Mouse (Mus musculus) CH12F3 (cell line): ENCODE measurements around the gene 9330182L06Rik.

Source experiments
- in situ Hi-C: fragments of 300-500 bp; cut with MboI; formaldehyde crosslinking; loops from 2 replicates; pipeline ENCODE4 v1.14.3; 2020; ENCODE audit warnings: low sequenced_read_pairs

9330182L06Rik gene

DNA sequence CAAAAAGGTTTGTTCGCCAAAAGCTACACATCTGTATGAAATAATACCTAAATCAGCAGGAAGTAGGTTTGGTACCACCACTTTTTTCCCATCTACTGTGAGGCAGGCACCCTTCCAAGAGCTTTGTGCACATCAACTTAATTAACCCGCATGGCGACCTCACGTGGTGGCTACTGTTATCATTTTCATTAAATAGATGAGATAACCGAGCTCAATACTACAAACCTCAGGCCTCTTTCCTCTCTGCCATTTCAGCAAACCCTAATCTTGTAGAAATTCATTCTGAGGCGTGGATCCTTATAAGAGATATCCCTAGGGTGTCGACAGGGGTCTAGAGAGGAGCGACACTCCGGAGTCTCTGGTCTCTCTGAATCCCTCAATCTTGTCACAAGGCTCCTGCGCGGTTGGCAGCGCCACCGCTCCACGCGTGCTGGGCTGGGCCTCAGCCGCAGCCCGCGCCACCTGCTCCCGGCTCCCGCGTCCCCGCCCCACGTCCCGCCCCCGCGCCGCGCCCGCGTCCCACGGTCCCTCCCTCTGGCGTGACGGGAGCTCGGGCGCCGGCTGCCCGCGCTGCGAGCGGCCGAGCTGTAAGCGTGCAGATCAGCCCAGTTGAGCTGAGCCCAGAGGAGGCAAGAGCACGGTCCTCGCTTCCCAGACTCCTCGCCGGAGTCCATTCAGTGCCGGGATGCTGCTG lies at the start of gene 9330182L06Rik:
TSS of gene 9330182L06Rik (plus strand) at position 533 of the 694 bp plus-strand sequence.
- in situ Hi-C loops, result no loop called here

DNA sequence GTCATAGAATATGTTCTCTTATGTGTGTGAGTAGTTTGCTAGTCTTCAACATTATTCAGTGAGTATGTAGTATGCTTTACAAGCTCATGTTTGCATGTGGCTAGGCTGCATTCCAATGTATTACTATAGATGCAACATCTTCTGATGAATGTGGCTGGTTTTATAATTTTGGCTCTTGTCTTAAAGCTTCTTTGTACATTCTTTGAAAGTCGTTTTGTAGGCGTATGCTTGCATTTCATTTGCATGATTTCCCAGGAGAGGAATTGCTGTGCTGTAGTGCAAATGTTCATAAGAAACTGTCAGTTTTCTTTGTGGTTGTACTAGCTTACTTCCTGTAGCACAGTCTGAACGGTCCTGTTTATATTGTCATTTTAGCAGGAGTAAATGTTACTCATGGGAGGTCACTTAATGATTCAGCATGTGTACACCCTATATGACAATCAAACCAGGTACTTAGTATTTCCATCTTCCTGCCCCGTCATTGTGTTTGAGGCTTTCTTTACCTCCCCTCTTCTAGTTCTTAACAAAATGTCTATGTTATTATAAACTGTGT lies 38.4 kb upstream of the 9330182L06Rik start:
- in situ Hi-C loops, result no loop called here

DNA sequence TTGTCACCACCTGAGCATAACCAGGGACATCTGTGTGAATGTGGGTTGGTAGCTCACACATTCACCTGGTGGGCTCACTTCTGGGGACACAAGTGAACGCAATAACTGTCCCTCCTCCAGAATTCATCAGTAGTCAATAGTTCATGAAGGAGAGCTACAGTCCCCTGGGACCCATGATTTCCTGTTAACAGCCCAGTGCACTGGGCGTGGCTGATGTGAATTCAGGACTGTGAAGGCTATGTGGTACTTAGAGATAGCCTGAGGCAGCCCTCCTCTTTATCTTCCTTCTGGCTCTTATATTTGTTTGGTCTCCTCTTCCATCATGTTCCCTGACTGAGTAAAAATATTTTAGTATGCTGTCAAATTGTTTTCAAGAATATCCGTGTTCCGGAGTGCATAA lies 1.6 kb upstream of the 9330182L06Rik start:
- in situ Hi-C loops, result no loop called here

DNA sequence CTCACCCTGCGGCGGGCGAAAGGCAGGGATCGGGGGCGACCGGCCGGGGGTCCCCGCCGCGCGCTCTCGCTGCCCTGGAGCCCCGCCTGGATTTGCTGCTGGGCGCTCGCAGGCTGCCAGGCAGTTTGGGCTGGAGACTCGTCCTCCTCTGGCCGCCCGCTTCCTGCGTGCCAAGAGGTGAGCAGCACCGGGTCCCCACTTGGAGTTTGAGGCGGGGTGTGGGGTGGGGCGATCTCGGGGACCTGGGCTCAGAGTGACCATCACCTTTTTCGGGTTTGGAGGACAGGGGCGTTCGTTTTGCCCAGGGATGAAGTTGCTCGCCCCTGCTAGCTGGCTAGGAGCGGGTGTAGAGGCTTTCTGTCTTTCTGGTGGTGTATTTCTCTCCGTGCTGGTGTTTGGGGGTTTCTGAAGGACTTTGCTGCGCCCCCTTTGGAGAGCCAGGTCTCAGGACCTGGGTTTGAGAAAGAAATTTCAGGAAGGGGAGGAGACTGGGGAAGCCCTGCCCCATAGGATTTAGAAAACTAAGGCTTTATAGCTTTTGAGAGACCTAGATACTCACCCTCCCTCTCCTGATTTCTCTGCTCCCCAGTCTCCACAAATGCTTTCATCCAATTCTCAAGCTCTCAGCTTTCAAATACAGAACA lies 484 bp downstream of the 9330182L06Rik start:
- in situ Hi-C loops, result no loop called here

DNA sequence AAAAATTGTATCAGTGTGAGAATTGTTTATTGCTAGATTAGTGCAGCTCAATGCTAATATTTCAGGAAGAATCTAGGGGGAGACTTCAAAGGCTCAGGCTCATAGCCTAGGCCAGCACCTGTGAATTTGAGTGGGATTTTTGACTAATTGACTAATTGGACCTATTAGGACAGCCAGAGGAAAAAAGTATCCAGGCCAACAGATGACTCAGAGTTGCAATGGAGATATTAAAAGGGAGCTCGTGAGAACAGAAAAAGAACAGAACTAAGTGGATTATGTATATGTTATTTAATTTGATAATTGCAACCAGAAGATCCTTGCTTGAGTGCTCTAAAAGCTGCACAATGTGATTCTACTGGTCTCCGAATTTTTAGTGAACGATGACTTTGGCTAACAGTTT lies 3.7 kb downstream of the 9330182L06Rik start:
- in situ Hi-C loops, result no loop called here

DNA sequence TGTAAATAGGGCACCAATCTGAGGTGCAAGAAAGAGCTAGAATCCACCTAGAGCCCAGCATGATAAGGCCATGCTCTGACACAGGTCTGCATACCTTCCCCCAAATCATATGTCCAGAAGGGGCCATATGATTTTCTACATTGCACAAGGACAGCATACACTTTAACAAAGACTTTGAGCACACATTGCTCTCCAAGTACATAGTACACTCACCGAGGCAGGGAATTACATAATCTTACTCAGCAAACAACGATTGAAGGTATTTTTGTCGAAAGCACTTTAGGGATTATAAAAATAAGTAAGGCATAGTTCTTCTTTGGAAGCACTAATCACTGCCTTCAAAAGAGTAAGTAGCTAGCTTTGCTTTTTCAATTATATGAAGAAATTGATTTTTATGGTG lies 7.1 kb downstream of the 9330182L06Rik start:
- in situ Hi-C loops, result no loop called here

DNA sequence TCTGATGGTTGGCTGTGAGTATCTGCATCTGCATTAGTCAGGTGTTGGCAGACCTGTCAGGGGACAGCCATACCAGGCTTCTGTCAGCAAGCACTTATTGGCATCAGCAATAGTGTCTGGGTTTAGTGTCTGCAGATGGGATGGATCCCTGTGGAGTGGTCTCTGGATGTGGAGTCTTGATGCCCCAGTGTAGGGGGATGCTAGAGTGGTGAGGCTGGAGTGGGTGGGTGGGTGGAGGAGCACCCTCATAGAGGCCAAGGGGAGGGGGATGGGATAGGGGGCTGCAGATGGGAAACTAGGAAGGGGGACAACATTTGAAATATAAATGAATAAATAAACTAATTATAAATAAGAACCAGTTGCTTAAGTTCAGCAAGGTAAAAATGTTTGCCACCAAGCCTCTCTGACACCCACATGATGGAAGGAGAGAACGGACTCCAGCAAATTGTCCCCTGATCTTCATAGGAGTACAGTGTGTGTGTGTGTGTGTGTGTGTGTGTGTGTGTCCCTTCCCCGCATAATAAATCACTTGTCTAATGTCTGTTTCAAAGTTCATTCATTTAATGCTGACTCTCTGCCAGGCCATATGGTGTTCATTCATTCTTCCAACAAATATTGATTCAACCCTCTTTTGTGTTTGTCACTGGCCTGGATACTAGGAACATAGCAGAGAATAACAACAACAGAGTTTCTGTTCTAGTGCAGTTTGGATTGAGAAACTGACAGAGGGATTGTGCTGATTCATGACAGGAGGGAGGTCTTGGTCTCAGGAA lies 30.0 kb downstream of the 9330182L06Rik start:
- in situ Hi-C loops, result no loop called here

DNA sequence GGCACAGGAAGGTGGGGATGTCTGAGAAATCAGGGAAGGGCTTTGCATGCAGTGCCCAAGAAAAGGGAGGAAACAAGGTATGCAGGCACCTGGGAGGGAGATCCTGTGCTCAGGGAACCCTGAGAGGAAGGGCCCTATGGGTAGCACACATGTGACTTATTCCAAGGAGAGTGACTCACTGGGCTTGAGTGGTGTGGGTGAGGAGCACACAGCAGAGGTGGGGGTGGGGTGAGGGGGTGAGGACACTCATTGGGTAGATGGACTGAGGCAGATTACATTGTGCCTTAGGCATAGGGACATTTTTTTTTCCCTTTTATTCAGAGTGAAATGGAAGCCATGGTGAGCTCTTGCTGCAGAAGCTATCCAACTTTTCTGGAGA lies 30.6 kb downstream of the 9330182L06Rik start:
- in situ Hi-C loops, result no loop called here

DNA sequence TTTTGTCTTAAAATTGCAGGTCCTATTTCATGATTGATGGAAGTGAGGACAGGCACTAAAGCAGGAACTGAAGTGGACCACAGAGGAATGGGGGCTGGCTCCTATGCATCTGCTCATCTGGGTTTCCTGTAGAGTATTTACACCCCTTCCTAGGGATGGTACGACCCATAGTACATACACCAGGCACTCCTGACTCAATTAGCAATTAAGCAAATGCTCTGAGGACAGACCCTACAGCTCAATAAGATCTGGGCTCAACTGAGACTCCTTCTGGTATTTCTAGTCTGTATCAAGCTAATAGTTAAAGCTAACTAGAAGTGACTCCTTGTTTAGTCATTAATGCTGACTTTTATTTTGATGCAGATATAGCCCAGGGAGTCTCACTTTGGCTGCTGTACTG lies 60.9 kb downstream of the 9330182L06Rik start:
- in situ Hi-C loops, result no loop called here

DNA sequence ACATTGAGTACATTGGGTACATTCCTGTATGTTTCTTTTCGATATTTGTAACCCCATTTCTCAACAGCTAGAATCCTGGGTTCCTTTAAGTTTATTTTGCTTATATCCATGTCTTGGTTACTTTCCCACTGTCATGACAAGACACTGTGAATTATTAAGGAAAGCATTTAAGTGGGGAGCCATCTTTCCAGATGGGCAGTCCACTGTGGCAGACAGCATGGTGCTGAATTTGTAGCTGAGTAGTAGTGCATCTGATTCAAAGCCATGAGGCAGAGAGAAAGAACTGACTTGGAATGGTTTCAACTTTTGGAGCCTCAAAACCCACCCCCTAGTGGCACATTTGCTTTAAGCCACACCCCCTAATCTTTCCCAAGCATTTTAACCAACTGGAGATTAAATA lies 61.6 kb downstream of the 9330182L06Rik start:
- in situ Hi-C loops, result no loop called here

DNA sequence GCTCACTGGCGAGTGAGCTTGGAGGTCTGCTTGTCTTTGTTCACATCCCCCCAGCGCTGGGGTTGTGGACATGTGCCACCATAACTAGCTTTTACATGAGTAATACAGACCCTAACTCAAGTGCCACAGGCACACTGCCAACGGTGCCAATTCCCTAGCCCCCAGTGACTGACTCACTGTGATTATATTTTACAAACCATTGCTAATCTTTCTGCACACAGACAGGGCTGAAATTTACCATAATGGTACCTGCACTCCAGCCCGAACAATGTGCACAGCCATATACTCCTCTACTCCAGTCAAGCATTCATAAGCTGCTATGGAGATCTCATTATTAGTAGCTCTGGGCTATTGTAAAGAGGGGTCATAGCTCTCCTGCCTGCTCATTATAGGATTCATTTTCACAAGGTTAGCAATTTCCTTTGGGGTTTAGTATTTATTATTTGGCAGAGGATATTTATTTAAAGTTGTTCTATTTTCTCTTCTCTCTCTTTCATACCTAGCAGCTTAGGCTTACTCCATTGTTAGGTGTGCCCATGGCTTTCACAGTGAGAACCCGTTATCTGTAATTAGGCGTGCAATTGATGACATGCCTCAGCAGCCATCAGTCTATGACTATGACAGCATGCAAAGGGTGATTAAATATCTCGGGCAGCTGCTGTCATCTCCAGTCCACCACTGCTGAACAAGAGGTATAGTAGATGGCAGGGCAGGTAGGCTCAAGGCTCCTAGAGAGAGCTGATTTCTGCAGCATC lies 73.0 kb downstream of the 9330182L06Rik start:
- in situ Hi-C loops, result no loop called here

DNA sequence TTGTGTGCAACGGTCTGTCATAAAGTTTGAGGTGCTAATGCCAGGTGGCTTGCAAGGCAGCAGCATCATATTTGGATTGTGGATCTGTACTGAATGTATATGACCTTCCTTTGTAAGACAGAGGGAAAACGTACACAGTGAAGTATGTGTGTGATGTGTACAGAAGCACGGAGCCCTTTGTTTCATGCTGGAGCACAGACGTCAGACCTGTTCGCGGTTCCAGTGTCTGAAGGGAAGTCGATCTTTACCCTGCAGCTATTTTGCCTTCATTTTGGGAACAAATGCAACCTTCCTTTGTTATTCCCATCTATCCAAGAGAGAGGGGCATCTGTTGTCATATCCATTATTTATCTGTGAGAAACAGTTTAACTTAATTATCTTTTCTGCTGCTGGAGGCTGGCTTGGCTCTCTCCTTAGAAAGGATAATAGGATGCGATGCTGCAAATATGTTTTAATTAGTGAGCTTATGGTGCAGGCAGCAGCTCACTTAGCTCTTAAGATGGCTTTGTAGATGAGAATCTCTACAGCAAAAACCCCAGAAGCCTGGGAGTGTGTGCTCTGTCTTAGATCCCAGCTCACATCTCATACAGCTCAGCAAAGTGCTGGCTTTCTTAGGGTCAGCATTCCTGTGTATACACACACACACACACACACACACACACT lies 73.7 kb downstream of the 9330182L06Rik start:
- in situ Hi-C loops, result no loop called here

DNA sequence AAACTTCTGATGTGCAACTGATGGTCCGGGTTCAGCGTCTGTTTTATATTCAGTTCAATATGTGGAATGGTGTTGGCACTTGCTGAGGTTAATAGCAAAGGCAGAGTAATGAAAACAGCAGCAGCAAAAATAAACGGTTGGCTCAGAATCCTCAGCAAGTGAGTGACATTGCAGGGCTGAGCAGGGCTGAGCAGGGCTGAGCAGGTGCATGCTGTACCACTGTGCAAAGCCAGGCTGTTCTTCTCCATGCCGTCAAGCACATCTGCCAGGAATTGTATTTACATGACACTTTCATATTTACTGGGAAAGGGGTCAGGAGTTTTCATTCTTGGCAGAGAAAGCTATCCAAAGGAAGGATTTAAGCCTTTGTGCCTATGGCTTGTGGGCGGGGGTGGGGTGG lies 78.7 kb downstream of the 9330182L06Rik start:
- in situ Hi-C loops, result no loop called here

DNA sequence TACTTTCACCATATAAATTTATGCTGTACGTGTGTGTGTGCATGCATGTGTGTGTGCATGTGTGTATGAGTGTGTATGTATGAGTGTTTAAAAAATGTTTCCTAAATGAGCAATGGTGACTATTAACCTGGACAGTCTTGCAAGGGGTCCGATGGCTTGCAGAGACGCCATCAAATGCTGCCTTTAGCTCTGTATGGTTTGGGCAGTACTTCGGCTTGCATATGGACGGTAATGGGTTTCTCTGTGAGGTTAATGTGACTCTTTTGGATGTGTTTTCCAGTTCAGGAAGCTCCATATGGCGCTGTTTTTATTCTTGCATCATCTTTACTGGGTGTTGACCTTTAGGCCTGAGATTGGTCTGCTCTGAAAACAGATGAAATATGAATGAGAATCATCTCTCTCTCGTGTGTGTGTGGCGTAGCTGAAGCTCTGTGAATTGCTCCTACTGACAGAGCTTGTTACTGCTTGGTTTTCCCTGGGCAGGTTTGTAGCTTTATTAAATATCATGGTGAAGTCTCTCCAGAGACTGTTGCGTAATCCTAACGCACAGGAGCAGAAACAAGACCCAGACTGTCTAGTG lies 79.2 kb downstream of the 9330182L06Rik start:
- in situ Hi-C loops, result no loop called here

DNA sequence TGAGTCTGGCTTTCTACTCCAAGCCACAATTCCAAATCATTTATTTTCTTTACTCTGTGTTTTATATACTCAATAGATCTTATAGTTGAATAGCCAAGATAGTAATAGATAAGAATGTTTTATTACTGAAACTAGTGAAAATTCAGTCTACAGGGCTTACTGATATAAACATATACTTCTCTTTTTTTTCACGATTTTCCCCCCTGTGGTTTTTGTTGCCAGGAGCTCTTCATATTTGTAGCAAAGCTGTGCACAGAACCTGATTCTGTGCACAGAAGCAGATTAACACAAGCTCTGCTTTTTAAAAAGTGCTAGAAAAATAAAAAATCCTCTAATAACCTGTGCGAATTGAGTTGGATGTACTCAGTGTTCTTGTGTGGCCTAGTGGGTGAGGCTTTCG lies 79.7 kb downstream of the 9330182L06Rik start:
- in situ Hi-C loops, result no loop called here

DNA sequence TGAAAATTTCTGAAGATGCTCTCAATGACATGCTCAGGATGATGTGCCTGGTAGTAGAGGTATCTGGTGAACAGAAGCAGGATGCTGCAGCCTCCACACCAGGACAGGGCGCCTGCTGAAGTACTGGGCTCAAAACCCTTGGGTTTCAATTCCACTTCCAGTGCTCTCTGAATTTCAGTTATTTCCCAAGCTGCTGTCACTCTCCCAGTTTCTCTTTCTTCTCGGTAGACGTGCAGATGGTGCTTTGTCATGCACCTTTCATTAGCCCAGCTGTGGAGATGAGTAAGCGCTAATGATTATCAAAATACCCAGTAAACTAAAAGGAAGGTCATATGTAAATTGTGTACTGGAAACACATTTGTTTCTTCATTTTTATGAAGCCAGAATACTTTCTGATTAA lies 80.6 kb downstream of the 9330182L06Rik start:
- in situ Hi-C loops, result no loop called here

DNA sequence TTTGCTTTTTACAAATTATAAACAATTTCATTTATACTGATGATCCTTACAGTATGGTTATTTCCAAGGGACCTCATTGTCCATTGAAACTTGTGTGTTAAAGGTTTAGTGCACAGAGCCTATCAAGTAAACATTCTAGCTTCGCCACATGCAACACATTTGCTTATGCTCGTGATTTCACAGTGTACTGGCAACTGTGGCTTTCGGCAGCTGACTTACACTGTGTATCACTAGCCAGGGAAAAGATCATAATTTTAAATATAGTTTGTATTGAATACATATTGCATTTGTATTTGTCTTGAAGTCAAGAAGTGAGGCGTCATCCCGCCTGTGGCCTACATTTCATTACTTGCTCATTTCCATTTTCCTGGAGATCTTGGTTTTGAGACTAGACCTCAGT lies 86.2 kb downstream of the 9330182L06Rik start:
- in situ Hi-C loops, result no loop called here

DNA sequence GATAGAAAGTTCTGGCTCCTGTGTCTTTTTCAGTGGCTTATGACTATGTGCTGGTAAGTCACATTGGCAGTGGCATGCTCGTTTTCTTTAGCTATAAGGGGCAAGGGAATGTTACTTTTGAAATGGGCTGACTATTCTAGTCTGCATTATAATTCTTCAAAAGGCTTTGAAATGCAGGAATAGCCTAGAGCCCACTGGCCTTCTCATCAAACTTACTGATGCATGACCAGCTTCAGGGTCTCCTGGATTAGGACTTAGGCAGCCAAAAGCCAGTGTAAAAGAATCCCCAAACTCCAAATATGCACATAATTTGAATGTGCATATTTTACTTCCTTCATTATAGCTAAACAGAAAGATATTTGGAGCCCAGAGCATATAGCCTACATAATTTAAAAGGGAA lies 86.7 kb downstream of the 9330182L06Rik start:
- in situ Hi-C loops, result no loop called here

DNA sequence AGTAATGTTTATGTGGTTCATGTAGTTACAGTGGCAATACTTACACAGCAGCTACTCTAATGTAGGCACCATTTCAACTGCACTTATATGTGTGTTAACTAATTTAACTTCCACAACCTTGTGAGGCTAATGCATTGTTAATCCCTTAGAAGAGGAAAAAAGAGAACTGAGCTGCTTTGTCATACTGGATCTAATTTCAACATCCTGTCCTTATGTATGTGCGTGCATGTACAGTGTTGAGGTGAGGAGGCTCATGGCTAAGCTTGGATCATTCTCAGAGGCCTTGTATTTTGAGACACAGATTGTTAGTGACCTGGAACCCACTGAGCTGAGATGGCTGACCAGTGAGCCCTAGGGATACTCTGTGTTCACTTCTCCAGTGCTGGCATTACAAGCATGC lies 88.3 kb downstream of the 9330182L06Rik start:
- in situ Hi-C loops, result no loop called here

DNA sequence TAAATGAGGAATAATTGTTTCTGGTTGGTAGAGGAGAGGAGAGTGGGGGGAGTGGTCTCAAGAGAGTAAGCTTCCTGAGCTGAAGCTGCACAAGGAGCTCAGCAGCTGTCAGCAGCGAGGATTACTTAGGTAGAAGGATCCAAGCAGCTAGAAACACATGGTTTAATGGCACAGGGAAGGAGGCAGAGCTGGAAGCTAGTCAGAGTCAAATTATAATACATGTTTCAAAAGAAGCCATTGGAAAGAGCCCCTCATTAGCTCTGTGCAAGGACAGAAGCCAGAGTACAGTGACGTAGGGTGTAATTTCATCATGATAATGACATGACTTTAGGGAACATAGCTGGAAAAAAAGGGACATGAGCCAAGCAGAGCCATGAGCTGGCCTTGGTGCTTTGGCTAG lies 92.2 kb downstream of the 9330182L06Rik start:
- in situ Hi-C loops, result no loop called here
